Mouse (Mus musculus): ENCODE results near the gene Lad1.
A peak's percentile ranks its signal among the peaks of the same experiment; 100 is the strongest.

Gene Lad1

DNA sequence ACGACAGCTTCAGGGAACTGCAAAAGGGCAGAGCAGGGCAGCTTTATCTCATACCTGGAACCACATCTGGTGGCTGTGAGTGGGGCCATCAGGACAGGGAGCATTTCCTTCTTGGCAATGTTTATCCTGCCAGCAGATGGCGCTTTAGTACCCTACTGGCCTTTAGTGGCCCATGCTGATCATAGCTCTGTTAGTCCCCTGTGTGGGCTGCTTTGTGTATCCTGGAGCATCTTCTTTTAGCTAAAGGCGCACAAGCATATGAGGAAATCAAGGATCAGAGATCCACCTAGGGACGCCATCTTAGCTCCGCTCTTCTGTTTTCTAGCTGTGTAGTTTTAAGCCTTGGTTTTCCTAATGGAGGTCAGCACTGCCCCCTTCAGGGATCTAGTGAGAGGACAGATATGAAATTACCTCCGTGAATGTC is 28.8 kb downstream of the Lad1 start:
- DNase-seq (ENCODE audit: low spot score), result peak; percentile 42

DNA sequence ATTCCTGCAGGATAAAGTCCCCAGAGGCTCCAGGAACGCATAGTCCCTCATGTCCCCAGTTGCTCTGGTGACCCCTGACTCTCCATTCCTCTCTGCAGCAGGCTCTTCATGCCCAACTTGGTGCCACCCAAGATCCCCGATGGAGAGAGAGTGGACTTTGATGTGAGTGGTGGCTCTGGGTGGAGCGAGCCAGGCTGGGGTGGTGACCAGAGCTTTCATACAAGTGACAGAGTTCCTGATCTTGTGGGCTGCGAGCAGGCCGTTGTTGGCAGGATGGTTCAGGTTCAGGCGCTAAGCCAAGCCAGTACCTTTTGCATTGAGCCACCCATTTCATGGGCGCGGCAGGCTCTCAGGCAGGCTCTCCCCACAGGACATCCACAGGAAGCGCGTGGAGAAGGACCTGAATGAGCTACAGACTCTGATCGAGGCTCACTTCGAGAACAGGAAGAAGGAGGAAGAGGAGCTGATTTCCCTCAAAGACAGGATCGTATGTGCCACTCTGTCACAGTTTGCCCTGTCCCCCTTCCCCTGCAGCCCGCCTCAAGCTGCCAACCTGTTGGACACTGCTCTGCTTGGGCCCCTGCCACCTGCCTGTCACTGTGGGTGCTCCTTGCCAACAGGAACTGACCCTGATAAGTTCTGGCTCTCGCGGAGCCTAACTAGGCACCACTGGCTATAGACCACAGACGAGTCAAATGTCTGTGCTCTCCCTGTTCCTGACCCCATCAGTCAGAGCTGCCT is 29.4 kb downstream of the Lad1 start:
- no peak for DNase-seq (ENCODE audit: low spot score)

DNA sequence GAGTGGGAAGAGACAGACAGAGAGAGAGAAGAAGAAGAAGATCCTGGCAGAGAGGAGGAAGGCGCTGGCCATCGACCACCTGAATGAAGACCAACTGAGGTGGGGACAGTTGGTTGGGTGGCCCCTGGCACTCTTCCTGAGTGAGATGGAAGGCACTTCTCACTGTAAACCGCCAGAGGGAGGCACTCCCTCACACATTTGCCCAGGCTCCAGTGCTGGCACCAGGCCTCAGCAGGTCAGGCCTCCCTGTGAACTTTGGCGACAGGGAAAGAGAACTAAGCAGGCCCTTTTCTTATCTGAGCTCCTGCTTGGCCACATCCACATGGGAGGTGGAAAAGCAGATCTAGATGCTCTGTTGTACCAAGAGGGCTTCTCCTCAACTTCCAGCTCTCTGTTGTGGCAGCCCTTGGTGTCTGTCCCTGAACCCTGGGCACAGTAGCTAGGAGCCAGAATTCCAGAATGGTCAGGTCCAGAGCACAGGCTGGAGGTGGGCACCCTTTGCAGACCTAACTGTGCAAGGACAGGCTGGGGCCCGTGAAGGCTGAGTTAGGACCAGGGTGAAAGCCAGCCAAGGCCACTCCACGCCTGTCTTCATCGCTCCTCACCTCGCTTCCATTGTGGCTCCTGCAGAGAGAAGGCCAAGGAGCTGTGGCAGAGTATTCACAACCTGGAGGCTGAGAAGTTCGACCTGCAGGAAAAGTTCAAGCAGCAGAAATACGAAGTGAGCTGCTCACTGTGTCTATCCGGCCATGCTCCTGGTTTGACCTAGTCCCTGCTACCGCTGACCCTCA is 32.5 kb downstream of the Lad1 start:
- no peak for DNase-seq (ENCODE audit: low spot score)

DNA sequence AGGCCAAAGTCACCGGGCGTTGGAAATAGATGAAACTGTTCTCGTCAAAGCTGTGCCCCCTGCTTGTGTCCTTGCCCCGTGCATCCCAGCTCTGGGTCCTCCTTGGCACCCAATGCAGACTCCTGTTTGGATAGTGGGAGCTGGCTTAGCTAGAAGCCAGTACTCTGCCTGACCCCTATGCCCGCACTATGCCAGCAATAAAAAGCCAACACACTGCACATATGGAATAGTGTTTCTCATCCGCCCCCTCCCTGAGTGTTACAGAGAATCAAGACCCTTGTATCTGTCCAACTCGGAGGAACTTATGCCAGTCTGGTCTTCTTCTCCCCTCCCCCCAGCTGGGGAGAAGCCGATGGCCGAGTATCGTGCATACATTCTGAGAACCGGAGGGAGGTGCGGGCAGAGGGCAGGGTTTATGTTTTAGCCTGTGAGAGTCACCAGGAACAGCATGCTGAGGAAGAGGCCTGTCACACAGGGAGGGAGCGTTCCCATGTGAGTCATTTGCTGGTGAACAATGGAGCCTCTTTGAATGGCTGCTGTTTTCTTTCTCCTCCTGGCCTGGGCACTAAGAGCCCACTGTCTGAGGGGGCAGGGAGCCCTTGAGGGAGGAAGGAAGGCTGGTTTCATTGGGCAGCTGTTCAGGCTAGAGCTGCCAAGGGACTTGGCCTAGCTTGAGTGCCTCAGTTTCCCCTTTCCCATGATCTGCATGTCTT is 33.8 kb downstream of the Lad1 start:
- peak; percentile 12 for DNase-seq (ENCODE audit: low spot score)

- DNase-seq (ENCODE audit: low spot score), result peak; percentile 43
Observed at GRCm38 (mm10) chr1:135853200-135853599, 34.8 kb downstream of the Lad1 start.

GRCm38 (mm10) chr1:135854591-135855343 is 36.4 kb downstream of the Lad1 start:
- no peak for DNase-seq (ENCODE audit: low spot score)

DNA sequence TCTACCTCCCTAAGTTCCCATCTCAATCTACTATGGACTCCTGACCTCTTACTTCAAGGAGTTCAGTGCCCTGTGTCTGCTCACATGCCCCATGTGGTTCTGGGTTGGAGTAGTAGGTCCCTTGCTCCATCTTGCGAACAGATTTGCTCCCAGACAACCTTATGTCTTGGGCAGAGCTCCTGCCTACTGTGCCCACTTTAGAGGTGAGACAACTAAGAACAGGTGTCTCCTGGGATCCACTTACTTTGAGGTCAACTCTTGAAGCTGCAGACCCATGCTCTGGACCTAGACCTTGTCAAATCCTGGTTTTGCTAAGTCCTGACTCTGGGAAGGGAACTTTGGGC is 36.9 kb downstream of the Lad1 start:
- DNase-seq (ENCODE audit: low spot score), result no peak

- DNase-seq (ENCODE audit: low spot score), result no peak
Observed at GRCm38 (mm10) chr1:135856070-135856469, 37.7 kb downstream of the Lad1 start.

DNA sequence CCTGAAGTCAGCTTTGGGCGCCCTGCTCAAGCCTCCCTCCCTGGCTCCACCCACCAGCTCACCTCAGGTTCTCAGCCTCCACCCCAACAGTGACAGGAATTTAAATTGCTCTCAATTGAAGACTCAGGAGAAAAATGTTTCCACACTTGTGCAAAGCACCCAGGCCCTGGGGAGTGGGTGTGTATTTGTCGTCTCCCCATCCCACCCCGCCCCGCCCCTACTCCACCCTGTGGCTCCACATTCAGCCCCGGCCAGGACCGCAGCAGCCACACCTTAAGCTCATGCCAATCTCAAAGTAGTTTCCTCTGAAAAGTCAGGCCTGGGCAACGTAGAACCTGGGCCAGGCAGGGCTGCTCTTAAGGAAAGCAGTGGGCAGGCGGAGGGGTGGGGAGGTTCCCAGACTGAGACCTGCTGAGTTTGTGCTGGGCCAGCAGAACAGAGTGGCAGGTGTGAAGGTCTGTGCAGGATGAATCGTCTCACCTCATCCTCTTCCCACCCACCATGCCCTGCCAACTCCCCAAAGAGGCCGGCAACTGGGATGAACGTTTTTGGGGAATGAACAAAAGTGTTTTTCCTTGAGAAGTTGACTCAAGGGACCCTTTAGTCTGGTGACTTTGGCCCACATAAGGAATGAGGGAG is 38.9 kb downstream of the Lad1 start:
- no peak for DNase-seq (ENCODE audit: low spot score)

DNA sequence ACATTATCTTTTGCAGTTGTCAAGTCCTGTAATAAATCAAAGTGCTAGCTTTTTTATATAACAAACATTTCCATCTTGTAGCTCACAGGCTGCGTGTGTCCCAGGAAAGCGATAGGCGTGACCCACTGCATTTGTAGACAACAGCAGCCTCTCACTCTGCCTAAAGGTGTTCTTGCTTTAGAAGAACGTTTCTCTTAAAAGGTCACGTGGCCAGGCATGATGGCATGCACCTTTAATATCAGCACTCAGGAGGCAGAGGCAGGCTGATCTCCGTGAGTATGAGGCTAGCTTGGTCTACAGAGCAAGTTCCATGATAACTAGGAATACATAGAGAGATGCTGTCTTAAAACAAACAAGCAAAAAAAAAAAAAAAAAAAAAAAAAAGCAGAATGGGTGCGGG is 40.1 kb downstream of the Lad1 start:
- DNase-seq (ENCODE audit: low spot score), result no peak

- DNase-seq (ENCODE audit: low spot score), result no peak
Observed at GRCm38 (mm10) chr1:135861091-135861490, 42.7 kb downstream of the Lad1 start.

GRCm38 (mm10) chr1:135861980-135862552 is 43.7 kb downstream of the Lad1 start:
- no peak for DNase-seq (ENCODE audit: low spot score)

DNA sequence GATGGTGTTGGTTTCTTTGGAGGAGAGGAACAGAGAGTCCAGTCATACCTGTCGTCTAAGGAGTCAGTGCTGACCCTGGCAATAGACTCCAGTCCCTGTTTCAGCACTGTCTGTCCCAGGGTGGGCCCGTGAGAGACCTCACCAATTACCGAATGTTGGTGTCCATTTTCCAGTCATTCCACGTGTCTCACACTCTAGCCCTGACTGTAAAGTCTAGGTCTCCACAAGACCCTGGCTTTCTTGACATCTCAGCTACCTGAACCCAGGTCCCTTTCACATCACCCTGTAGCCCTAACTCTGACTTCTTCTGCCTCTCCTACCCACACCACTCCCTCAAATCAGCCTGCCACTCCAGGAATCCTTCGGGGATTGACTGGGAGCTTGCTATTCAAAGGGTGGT is 44.2 kb downstream of the Lad1 start:
- no peak for DNase-seq (ENCODE audit: low spot score)

DNA sequence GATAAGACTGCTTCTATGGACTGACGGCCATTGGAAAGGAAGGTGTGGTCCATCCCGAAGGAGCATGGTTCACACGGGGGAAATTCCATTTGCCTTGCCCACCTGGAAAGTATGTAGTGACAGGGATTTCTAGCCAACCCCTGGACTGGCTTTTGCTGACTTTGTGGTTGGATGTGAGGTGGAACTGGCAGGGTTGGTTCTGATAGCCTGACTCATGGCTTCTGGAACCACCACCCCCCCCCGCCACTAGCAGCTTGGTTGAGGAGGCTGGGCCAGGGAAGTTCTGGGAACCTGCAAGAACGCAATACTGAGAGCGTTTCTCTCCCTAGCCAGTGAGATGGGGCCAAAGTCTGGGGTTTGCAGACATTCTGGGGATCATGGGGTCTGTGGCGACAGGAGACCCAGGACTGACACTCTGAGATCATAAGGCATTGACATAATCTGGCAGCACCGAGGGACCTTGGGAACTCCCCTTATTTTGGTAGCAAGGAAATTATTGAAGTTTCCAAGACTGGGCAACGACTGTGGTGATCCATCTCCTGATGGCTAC is 45.5 kb downstream of the Lad1 start:
- DNase-seq (ENCODE audit: low spot score), result no peak

DNA sequence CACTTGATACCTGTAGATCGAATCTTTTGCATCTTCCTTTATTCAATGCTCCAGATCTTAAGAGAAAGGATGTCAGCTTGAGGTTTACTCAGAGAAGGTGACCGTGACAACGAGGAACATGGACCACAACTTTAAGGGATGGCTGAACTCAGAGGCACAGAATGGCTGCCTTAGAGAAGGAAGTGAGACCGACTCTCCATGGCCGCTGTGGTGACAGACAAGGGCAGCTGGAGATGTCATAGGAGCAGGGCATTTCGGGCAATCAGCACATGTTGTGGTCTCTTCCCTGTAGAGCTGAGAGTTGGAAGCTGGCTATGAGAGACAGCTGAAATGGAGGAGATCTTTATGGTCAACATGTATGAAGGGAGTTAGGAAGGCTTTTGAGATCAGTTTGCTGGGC is 46.4 kb downstream of the Lad1 start:
- DNase-seq (ENCODE audit: low spot score), result no peak

DNA sequence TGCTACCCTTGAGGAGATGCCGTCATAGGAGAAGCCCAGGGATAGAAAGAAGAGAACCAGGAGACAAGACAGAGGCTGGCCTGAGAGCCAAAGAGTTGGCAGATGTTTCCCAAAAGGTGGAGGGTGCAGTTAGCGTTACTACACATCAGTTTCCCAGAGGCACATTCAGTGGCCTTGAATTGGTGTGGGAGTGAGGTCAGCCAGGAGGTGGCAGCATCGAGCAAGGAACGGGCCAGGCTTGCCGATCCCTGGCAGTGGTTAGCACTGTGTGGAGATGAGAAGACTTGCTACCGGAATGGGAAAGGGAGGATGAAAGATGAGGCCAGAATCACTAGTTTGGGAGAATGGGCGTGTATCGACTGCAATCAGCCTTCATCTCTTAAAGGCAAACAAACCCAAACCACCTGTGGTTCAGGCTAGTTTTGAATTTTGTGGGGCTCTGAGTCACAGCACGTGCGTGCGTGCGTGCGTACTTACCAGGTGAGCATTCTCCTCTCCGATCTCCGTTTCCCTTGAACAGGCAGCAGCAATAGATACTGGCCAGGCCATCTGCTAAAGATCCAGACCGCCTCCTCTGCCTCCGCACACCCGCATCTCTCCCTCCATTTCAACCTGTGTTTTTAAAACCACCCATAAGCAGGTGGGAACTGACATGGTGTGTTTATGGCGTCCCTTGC is 47.3 kb downstream of the Lad1 start:
- DNase-seq (ENCODE audit: low spot score), result peak; percentile 56

- no peak for DNase-seq (ENCODE audit: low spot score)
Observed at GRCm38 (mm10) chr1:135868570-135868969, 50.2 kb downstream of the Lad1 start.

DNA sequence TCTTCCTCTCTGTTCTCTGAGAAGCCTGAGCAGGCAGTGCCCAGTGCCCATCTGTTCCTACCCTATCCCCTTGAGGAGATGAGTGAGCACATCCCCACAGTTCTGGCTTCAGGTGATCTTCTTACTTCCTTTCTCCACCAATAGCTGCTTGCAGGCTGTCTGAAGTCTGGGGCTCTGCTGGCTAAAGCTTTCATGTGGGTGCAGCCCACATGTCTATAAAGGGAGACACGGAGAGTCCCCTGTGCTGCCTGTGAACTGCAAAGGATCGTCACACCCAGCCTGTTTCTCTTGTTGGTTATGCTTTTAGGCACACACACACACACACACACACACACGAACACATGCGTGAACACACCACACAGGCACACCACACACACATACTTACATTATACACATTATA is 54.6 kb downstream of the Lad1 start:
- DNase-seq (ENCODE audit: low spot score), result no peak

GRCm38 (mm10) chr1:135877248-135877647 is 58.9 kb downstream of the Lad1 start:
- no peak for DNase-seq (ENCODE audit: low spot score)

GRCm38 (mm10) chr1:135882385-135883109 is 64.1 kb downstream of the Lad1 start:
- DNase-seq (ENCODE audit: low spot score), result peak; percentile 32
